Mouse (Mus musculus) heart, embryonic 15.5 days (tissue): ENCODE results near the gene Ntan1. TPM values are rescaled to one million over a fixed set of nuclear protein-coding genes. Genes with fewer than 3 reads are reported as not detected.
"Not testable (repeated sequence)": the region's sequence is repeated elsewhere in the genome, so short reads cannot be mapped to it uniquely, and the experiment has no call there.

Experiments
- ATAC-seq: fragments of 200-750 bp; cut with Nextera tagmentation; replicated peaks from 2 replicates; pipeline ENCODE4 v1.8.0; 2017; ENCODE audit warnings: low read depth, moderate TSS enrichment; ENCODE audit not compliant: insufficient number of reproducible peaks, insufficient read depth, low FRiP score
- H3K27ac ChIP-seq: fragments of 300-500 bp; sonication (generic); 2 replicates; pipeline ENCODE4 v1.5.1; 2015; ENCODE audit warnings: mild to moderate bottlenecking, inconsistent platforms
- H3K27me3 ChIP-seq: fragments of 300-500 bp; sonication (generic); 2 replicates; pipeline ENCODE4 v1.6.1; 2015; ENCODE audit warnings: inconsistent platforms
- H3K36me3 ChIP-seq: fragments of 300-500 bp; sonication (generic); 2 replicates; pipeline ENCODE4 v1.6.1; 2015; ENCODE audit warnings: mild to moderate bottlenecking, inconsistent platforms
- H3K4me1 ChIP-seq: fragments of 300-500 bp; sonication (generic); replicated peaks from 2 replicates; pipeline ENCODE4 v1.6.1; 2015; ENCODE audit warnings: inconsistent platforms
- H3K4me2 ChIP-seq: fragments of 300-500 bp; sonication (generic); 2 replicates; pipeline ENCODE4 v1.6.1; 2015; ENCODE audit warnings: inconsistent platforms, mild to moderate bottlenecking, moderate library complexity
- H3K4me3 ChIP-seq: fragments of 300-500 bp; sonication (generic); 2 replicates; pipeline ENCODE4 v1.5.1; 2015; ENCODE audit warnings: mild to moderate bottlenecking, inconsistent platforms
- H3K9ac ChIP-seq: fragments of 300-500 bp; sonication (generic); 2 replicates; pipeline ENCODE4 v1.6.1; 2015; ENCODE audit warnings: mild to moderate bottlenecking, inconsistent platforms
- H3K9me3 ChIP-seq: fragments of 300-500 bp; sonication (generic); replicated peaks from 2 replicates; pipeline ENCODE4 v1.6.1; 2016; ENCODE audit warnings: inconsistent platforms
- WGBS: fragments of 180-500 bp; shearing (Covaris S2); methylation state at CpG from one replicate; pipeline ENCODE4 v1.1.7; 2015; ENCODE audit warnings: mixed read lengths; 5-methylcytosine and 5-hydroxymethylcytosine counted together
- polyA plus RNA-seq: library from polyadenylated mRNA; unstranded; fragments of >200 nt; fragmentation: Nextera tagmentation; extraction: Ambion mirVana; gene quantifications from 2 replicates; pipeline ENCODE4 v1.2.1, GENCODE M21; 2015

Gene Ntan1
- polyA plus RNA-seq, 1 experiment from 2014 or later: 145 TPM

DNA sequence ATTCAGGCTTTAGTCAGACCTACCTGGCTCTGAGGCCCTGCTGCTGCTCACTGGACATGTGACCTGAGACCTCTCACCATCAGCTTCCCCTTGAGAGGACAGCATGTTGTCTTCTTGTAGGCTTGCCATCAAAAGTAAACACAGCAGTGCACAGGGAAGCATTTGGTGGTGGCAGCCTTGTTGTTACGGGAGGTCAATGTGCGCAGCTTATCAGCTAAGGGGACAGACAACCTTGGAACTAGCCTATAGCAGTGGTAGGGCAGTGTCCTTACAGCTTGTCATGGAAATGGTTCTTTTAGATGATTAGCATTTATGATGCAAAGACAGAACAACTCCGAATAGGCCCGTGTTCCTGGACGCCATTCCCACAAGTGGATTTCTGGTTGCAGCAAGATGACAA lies 15.7 kb downstream of the Ntan1 start:
- WGBS: 95% methylated on average over 5 of the region's 5 CpGs
- Histone ChIP-seq H3K4me1 (no peaks in the 10 kb centered on the region), H3K36me3 (peaks cover 92% of the 10 kb centered on the region), H3K27me3 (no peaks in the 10 kb centered on the region), H3K9me3 (no peaks in the 10 kb centered on the region), H3K4me3 (no peak overlapping the region), H3K4me2 (no peak overlapping the region), H3K27ac (no peak overlapping the region), H3K9ac (no peak overlapping the region)
- no peak for ATAC-seq

DNA sequence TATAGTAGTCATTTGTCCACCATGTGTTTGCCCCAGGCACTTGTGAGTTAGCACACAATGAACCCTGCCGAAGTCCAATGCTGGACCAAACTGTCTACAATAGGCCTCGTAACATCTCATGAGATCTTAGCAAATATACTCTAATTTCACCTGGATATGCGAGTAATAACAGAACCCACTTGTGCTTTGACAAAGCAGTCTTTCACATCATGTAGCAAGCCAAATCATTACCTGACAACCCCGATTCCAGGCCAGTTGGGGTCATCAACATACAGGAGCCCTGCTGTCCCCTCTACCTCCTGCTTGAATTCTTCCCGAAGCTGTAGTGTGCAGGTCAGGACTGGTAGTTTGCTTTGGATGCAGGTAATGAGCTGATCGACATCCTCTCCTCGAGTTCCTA lies 21.4 kb downstream of the Ntan1 start:
- H3K27me3 ChIP-seq: no peaks in the 10 kb centered on the region
- H3K4me2 ChIP-seq: no peak overlapping the region
- no peak for ATAC-seq

GRCm38 (mm10) chr16:13840956-13841355 lies 22.3 kb downstream of the Ntan1 start:
- Histone ChIP-seq H3K9ac (no peak overlapping the region), H3K36me3 (peaks cover 81% of the 10 kb centered on the region), H3K4me2 (no peak overlapping the region), H3K27ac (no peak overlapping the region), H3K27me3 (no peaks in the 10 kb centered on the region), H3K4me1 (no peaks in the 10 kb centered on the region), H3K4me3 (no peak overlapping the region), H3K9me3 (no peaks in the 10 kb centered on the region)
- ATAC-seq: no peak
- WGBS: 94% methylated on average over 3 of the region's 3 CpGs

More for the DNA sequence above, 21.4 kb downstream of the Ntan1 start:
- Histone ChIP-seq H3K9ac (no peak overlapping the region), H3K4me1 (no peaks in the 10 kb centered on the region), H3K4me3 (no peak overlapping the region), H3K27ac (no peak overlapping the region), H3K9me3 (no peaks in the 10 kb centered on the region), H3K36me3 (peaks cover 80% of the 10 kb centered on the region)
- WGBS: 90% methylated on average over 7 of the region's 7 CpGs

DNA sequence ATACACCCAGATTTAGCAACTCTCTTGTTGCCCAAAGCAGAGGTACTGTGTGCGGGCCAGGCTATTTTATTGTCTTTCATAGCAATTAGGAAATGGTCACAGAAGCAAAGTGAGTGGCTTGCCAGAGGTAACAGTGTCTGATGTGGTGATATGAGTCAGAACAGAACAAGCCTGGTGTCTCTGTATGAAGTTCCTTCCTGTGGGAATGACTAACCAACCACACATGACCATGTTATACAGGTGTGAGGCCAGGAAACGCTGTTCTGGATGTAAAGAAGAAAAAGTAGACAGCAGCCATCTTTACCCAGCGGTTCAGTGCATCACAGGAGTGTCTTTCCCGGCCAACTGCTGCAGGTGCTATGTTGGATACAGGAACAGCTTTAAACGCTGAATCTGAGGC lies 26.4 kb downstream of the Ntan1 start:
- Histone ChIP-seq H3K4me3 (no peak overlapping the region), H3K36me3 (peaks cover 60% of the 10 kb centered on the region), H3K9ac (no peak overlapping the region), H3K9me3 (no peaks in the 10 kb centered on the region), H3K27me3 (no peaks in the 10 kb centered on the region), H3K4me1 (no peaks in the 10 kb centered on the region), H3K27ac (no peak overlapping the region), H3K4me2 (no peak overlapping the region)
- ATAC-seq: no peak
- 93% methylated on average over 5 of the region's 5 CpGs for WGBS

DNA sequence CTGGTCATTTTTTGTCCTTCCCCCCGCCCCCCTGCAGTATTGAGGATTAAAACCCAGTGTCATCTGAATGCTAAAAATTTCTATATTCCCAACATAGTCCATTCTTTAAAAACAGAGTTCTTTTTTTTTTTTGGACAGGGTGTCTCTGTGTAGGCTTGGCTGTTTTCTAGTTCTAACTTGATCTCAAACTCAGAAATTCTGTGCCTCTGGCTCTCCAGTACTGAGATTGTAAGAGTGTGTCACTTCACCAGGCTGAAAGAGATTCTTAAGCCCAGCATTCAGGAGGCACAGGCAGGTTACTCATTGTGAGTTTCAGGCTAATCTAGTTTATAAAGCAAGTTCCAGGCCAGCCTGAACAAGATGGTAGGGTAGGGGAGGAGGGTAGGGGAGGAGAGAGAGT lies 28.0 kb downstream of the Ntan1 start:
- H3K9ac ChIP-seq: no peak overlapping the region
- H3K36me3 ChIP-seq: peaks cover 50% of the 10 kb centered on the region
- no peaks in the 10 kb centered on the region for H3K27me3 ChIP-seq
- H3K27ac ChIP-seq: no peak overlapping the region
- ATAC-seq: no peak
- H3K4me1 ChIP-seq: no peaks in the 10 kb centered on the region
- no peaks in the 10 kb centered on the region for H3K9me3 ChIP-seq
- no peak overlapping the region for H3K4me3 ChIP-seq
- 97% methylated on average over 1 of the region's 1 CpGs for WGBS
- H3K4me2 ChIP-seq: no peak overlapping the region

GRCm38 (mm10) chr16:13848310-13848709 lies 29.7 kb downstream of the Ntan1 start:
- no peaks in the 10 kb centered on the region for H3K27me3 ChIP-seq
- 55% methylated on average over 2 of the region's 2 CpGs for WGBS

GRCm38 (mm10) chr16:13851446-13851845 lies 32.8 kb downstream of the Ntan1 start:
- Histone ChIP-seq H3K4me2 (no peak overlapping the region), H3K36me3 (peaks cover 41% of the 10 kb centered on the region), H3K9ac (no peak overlapping the region), H3K9me3 (no peaks in the 10 kb centered on the region), H3K27me3 (no peaks in the 10 kb centered on the region), H3K27ac (no peak overlapping the region), H3K4me1 (no peaks in the 10 kb centered on the region), H3K4me3 (no peak overlapping the region)
- WGBS: 92% methylated on average over 4 of the region's 4 CpGs
- ATAC-seq: no peak

More at GRCm38 (mm10) chr16:13848310-13848709, 29.7 kb downstream of the Ntan1 start:
- Histone ChIP-seq H3K4me1 (no peaks in the 10 kb centered on the region), H3K9ac (no peak overlapping the region), H3K4me3 (no peak overlapping the region), H3K4me2 (no peak overlapping the region), H3K36me3 (peaks cover 48% of the 10 kb centered on the region), H3K27ac (no peak overlapping the region), H3K9me3 (no peaks in the 10 kb centered on the region)
- no peak for ATAC-seq

DNA sequence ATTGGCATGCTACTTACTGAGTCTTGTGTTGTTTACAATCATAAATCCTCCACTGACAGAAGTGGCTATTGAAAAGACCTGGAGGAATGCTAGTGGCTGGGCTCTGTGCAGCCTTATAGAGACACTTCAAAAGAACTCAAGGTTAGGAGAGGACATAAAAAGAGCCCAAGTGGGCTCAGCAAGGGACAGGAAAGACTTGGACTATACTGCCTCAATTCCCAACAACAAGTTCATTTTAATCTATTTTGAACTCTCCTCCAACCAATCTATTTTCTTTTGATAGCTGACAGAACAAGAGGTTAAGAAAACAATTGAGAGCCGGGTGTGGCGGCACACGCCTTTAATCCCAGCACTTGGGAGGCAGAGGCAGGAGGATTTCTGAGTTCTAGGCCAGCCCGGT lies 35.2 kb downstream of the Ntan1 start:
- H3K4me2 ChIP-seq: no peak overlapping the region
- 87% methylated on average over 4 of the region's 4 CpGs for WGBS
- no peak overlapping the region for H3K27ac ChIP-seq
- no peaks in the 10 kb centered on the region for H3K9me3 ChIP-seq
- no peak overlapping the region for H3K4me3 ChIP-seq
- H3K36me3 ChIP-seq: peaks cover 42% of the 10 kb centered on the region
- no peaks in the 10 kb centered on the region for H3K4me1 ChIP-seq
- H3K9ac ChIP-seq: no peak overlapping the region
- H3K27me3 ChIP-seq: no peaks in the 10 kb centered on the region
- ATAC-seq: no peak

DNA sequence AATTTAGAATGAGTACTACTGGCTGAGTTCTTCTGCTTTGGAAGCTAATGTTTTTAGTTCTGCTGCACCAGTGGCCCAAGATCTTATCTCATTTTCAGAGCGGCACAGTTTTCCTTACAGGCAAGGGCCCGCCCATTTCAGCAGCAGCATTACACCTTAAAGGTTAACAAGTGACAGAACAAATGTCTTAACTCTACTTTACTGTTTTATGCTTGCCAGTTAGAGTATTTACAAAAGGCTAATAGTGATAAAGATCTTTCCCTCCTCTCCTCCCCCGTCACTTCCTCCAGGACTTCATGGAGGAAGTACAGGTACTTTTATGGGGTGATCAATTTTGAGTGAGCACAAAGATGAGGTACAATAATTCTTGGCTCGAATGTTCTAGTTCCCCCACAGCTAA lies 47.4 kb downstream of the Ntan1 start:
- Histone ChIP-seq H3K36me3 (peaks cover 25% of the 10 kb centered on the region), H3K9me3 (no peaks in the 10 kb centered on the region), H3K27ac (no peak overlapping the region), H3K4me3 (no peak overlapping the region), H3K4me1 (peaks cover 6% of the 10 kb centered on the region; the same call in 1 of the 2 replicates), H3K27me3 (no peaks in the 10 kb centered on the region), H3K4me2 (no peak overlapping the region), H3K9ac (no peak overlapping the region)
- WGBS: 74% methylated on average over 4 of the region's 4 CpGs
- no peak for ATAC-seq

GRCm38 (mm10) chr16:13866616-13867015 lies 48.0 kb downstream of the Ntan1 start:
- Histone ChIP-seq H3K9me3 (no peaks in the 10 kb centered on the region), H3K4me3 (no peak overlapping the region), H3K9ac (no peak overlapping the region), H3K4me1 (peaks cover 6% of the 10 kb centered on the region; the same call in 1 of the 2 replicates), H3K36me3 (peaks cover 25% of the 10 kb centered on the region), H3K4me2 (no peak overlapping the region), H3K27me3 (no peaks in the 10 kb centered on the region), H3K27ac (no peak overlapping the region)
- 64% methylated on average over 5 of the region's 5 CpGs for WGBS
- no peak for ATAC-seq

GRCm38 (mm10) chr16:13867406-13867805 lies 48.8 kb downstream of the Ntan1 start:
- Histone ChIP-seq H3K4me3 (peak overlapping the region; percentile 43; the same call in 1 of the 2 replicates), H3K36me3 (peaks cover 24% of the 10 kb centered on the region)
- WGBS: 34% methylated on average over 5 of the region's 5 CpGs
- H3K9ac ChIP-seq, H3K27ac ChIP-seq, H3K4me1 ChIP-seq, H3K27me3 ChIP-seq, H3K4me2 ChIP-seq, ATAC-seq, H3K9me3 ChIP-seq: not testable (repeated sequence)

GRCm38 (mm10) chr16:13867910-13868514 lies 49.4 kb downstream of the Ntan1 start:
- WGBS: 19% methylated on average over 42 of the region's 42 CpGs
- H3K27ac ChIP-seq: peak overlapping the region; percentile 34; the same call in 1 of the 2 replicates
- H3K9me3 ChIP-seq: no peaks in the 10 kb centered on the region
- H3K4me3 ChIP-seq: peak overlapping the region; percentile 43
- H3K4me2 ChIP-seq: peak overlapping the region; percentile 57
- H3K27me3 ChIP-seq: no peaks in the 10 kb centered on the region
- peak; percentile 72; the same call in 1 of the 2 replicates for ATAC-seq
- H3K4me1 ChIP-seq: peaks cover 6% of the 10 kb centered on the region; the same call in 1 of the 2 replicates
- peaks cover 18% of the 10 kb centered on the region for H3K36me3 ChIP-seq
- peak overlapping the region; percentile 43; the same call in 1 of the 2 replicates for H3K9ac ChIP-seq
